Mouse (Mus musculus): ENCODE data around the gene Oca2.

- no peak for TF ChIP-seq POLR2A (IDR thresholded peaks at IDR 0.05; ENCODE audit: borderline replicate concordance, extremely low read depth, low read depth, low read length)
- TF ChIP-seq CTCF (IDR thresholded peaks at IDR 0.05; ENCODE audit: insufficient read depth, low read length) = no peak
Observed at GRCm38 (mm10) chr7:56381750-56382421, 142.3 kb downstream of the Oca2 start.
